Mouse (Mus musculus): ENCODE results near the gene Mrpl48.

DNA sequence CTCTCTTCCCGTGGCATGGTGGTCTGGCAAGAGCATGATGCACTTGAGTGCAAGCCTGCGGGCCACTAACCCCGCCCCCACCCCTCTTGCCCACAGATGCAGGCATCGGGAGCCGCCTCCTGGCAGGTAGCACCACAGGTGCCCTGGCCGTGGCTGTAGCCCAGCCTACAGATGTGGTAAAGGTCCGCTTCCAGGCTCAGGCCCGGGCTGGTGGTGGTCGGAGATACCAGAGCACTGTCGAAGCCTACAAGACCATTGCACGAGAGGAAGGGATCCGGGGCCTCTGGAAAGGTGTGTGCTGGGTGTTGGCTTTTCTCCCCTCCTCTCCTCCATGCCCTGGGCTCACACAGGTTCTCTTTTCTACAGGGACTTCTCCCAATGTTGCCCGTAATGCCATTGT, 110.1 kb downstream of the Mrpl48 start:
- no peak for TF ChIP-seq CTCF (conservative IDR thresholded peaks at IDR 0.05; ENCODE audit: low read length)
- no peak for TF ChIP-seq POU5F1 (IDR thresholded peaks at IDR 0.05; ENCODE audit: borderline replicate concordance, low read length)

Measured in E14TG2a.4 (cell line).